Mouse (Mus musculus) central nervous system, embryonic 18 days (tissue): ENCODE results near the gene Olfr69. TPM values are rescaled to one million over a fixed set of nuclear protein-coding genes. Genes with fewer than 3 reads are reported as not detected.

ENCODE experiments used
- polyA plus RNA-seq: library from polyadenylated mRNA; depleted of rRNA; stranded (reverse); fragments of >200 nt; gene quantifications from 2 replicates; pipeline ENCODE4 v1.2.3, GENCODE M21; 2012; rRNA removed

Gene Olfr69
- not detected in 2 replicates for polyA plus RNA-seq

GRCm38 (mm10) chr7:103771494-103771893 is at the start of gene Olfr69:
Gene Olfr69 (minus strand): TSS chr7:103771594.

GRCm38 (mm10) chr7:103813766-103814165 is 42.4 kb upstream of the Olfr69 start, which contains the start of gene Hbb-bt:
Gene Hbb-bt (minus strand): TSS chr7:103813996.

GRCm38 (mm10) chr7:103791721-103792120 is 20.3 kb upstream of the Olfr69 start, which contains the start of gene Olfr67:
Gene Olfr67 (minus strand): TSS chr7:103791821.

GRCm38 (mm10) chr7:103779598-103779997 is 8.2 kb upstream of the Olfr69 start, which contains the start of gene Olfr68:
Gene Olfr68 (minus strand): TSS chr7:103779698.

GRCm38 (mm10) chr7:103757233-103757632 is 14.2 kb downstream of the Olfr69 start, which contains the start of gene Olfr630:
Gene Olfr630 (minus strand): TSS chr7:103757333.

GRCm38 (mm10) chr7:103744843-103745242 is 26.6 kb downstream of the Olfr69 start, which contains the start of gene Olfr629:
Gene Olfr629 (minus strand): TSS chr7:103744943.

GRCm38 (mm10) chr7:103730074-103730473 is 41.3 kb downstream of the Olfr69 start, which contains the start of gene Olfr628:
Gene Olfr628 (plus strand): TSS chr7:103730374.

Other genes with a start within 250 kb of the Olfr69 start
- gene Olfr612, start 228.9 kb downstream of the Olfr69 start, polyA plus RNA-seq, result not detected in 2 replicates
- not detected in 2 replicates for gene Olfr613, start 223.5 kb downstream of the Olfr69 start, polyA plus RNA-seq
- not detected in 2 replicates for gene Olfr615, start 215.5 kb downstream of the Olfr69 start, polyA plus RNA-seq
- gene Olfr616, start 202.5 kb downstream of the Olfr69 start, polyA plus RNA-seq, result not detected in 2 replicates
- gene Olfr617, start 198.5 kb downstream of the Olfr69 start, polyA plus RNA-seq, result not detected in 2 replicates
- not detected in 2 replicates for gene Olfr618, start 181.5 kb downstream of the Olfr69 start, polyA plus RNA-seq
- gene Olfr619, start 171.0 kb downstream of the Olfr69 start, polyA plus RNA-seq, result not detected in 2 replicates
- not detected in 2 replicates for gene Olfr620, start 159.1 kb downstream of the Olfr69 start, polyA plus RNA-seq
- gene Olfr622, start 128.9 kb downstream of the Olfr69 start, polyA plus RNA-seq, result not detected in 2 replicates
- gene Olfr623, start 107.9 kb downstream of the Olfr69 start, polyA plus RNA-seq, result not detected in 2 replicates
- gene Olfr624, start 100.4 kb downstream of the Olfr69 start, polyA plus RNA-seq, result not detected in 2 replicates
- gene Olfr625-ps1, start 88.9 kb downstream of the Olfr69 start, polyA plus RNA-seq, result not detected in 2 replicates
- gene Olfr243, start 56.9 kb downstream of the Olfr69 start, polyA plus RNA-seq, result not detected in 2 replicates
- not detected in 2 replicates for gene Olfr628, start 41.2 kb downstream of the Olfr69 start, polyA plus RNA-seq
- not detected in 2 replicates for gene Olfr629, start 26.7 kb downstream of the Olfr69 start, polyA plus RNA-seq
- gene Olfr630, start 14.3 kb downstream of the Olfr69 start, polyA plus RNA-seq, result not detected in 2 replicates
- gene Olfr68, start 8.1 kb upstream of the Olfr69 start, polyA plus RNA-seq, result not detected in 2 replicates
- not detected in 2 replicates for gene Olfr67, start 20.2 kb upstream of the Olfr69 start, polyA plus RNA-seq
- gene Hbb-bt, start 42.4 kb upstream of the Olfr69 start, polyA plus RNA-seq, result 211 and 248 TPM in 2 replicates
- gene Hbb-bs, start 56.5 kb upstream of the Olfr69 start, polyA plus RNA-seq, result 1,468 and 1,656 TPM in 2 replicates
- gene Hbb-bh2, start 68.9 kb upstream of the Olfr69 start, polyA plus RNA-seq, result not detected in 2 replicates
- gene Hbb-bh1, start 71.6 kb upstream of the Olfr69 start, polyA plus RNA-seq, result not detected in 2 replicates
- 1.0 and 1.8 TPM in 2 replicates for gene Hbb-y, start 81.6 kb upstream of the Olfr69 start, polyA plus RNA-seq
- gene Olfr66, start 114.7 kb upstream of the Olfr69 start, polyA plus RNA-seq, result not detected in 2 replicates
- gene Olfr64, start 122.9 kb upstream of the Olfr69 start, polyA plus RNA-seq, result not detected in 2 replicates
- not detected in 2 replicates for gene Olfr65, start 131.9 kb upstream of the Olfr69 start, polyA plus RNA-seq
- not detected in 2 replicates for gene Olfr631, start 157.2 kb upstream of the Olfr69 start, polyA plus RNA-seq
- 0.03 TPM in 1 of 2 replicates, not detected in the other for gene Olfr632, start 162.8 kb upstream of the Olfr69 start, polyA plus RNA-seq
- not detected in 2 replicates for gene Olfr633, start 172.8 kb upstream of the Olfr69 start, polyA plus RNA-seq
- not detected in 2 replicates for gene Olfr635, start 199.6 kb upstream of the Olfr69 start, polyA plus RNA-seq
- gene Olfr638, start 227.2 kb upstream of the Olfr69 start, polyA plus RNA-seq, result not detected in 2 replicates
- 0.01 TPM in 1 of 2 replicates, not detected in the other for gene Olfr639, start 245.7 kb upstream of the Olfr69 start, polyA plus RNA-seq